Mouse (Mus musculus) stomach, postnatal 0 days (tissue): Measurements from ENCODE around the gene Oas1a.
"Not testable (repeated sequence)": the region's sequence is repeated elsewhere in the genome, so short reads cannot be mapped to it uniquely, and the experiment has no call there.

Source experiments
- CTCF ChIP-seq: IDR thresholded peaks from 2 replicates; pipeline ENCODE4 v1.5.1; 2016; ENCODE audit warnings: antibody characterized with exemption, low read depth, mild to moderate bottlenecking, moderate library complexity
- EP300 ChIP-seq: optimal IDR thresholded peaks from 2 replicates; pipeline ENCODE3; 2016; ENCODE audit warnings: antibody characterized with exemption

- not testable (repeated sequence) for TF ChIP-seq CTCF, EP300
Observed at GRCm38 (mm10) chr5:120906791-120907733, at the start of gene Oas1a.
